Mouse (Mus musculus): ENCODE data around the gene Bcl11b. TPM values are rescaled to one million over a fixed set of nuclear protein-coding genes. Genes with fewer than 3 reads are reported as not detected.

Bcl11b gene
- polyA plus RNA-seq, 1 experiment from 2014 or later: 38.2 TPM

DNA sequence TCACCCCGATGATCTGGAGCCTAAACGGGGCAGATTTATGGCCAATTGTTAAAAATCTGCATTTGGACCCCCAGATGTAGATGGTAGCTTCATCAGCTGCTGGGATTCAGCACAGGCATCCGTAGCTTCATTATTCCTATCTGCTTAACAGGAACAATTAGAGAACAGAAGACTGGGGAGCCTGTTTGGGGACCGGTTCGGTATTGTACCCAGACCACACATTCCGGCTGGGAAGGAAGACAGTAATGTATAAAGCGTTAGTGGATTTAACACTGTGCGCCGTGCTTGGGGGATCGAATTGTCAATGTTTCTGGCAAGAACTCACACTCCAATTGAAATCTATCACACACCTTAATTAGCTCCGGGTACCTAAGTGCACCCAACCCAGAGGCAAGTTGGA, 6.9 kb upstream of the Bcl11b start:
- 47% methylated on average over 11 of the region's 11 CpGs for WGBS
- H3K4me1 ChIP-seq (ENCODE audit: control insufficient read depth, insufficient read depth, low read length): peaks cover 2% of the 10 kb centered on the region; the same call in 1 of the 2 replicates
- ATAC-seq (ENCODE audit: low read depth): no peak
- no peak overlapping the region for H3K4me3 ChIP-seq (ENCODE audit: low read depth, low read length)
- H3K9ac ChIP-seq (replicated peaks; ENCODE audit: low read depth, low read length): no peak overlapping the region
- H3K36me3 ChIP-seq (ENCODE audit: control insufficient read depth, insufficient read depth, low read length): no peaks in the 10 kb centered on the region
- no peak overlapping the region for H3K27ac ChIP-seq (ENCODE audit: low read depth, low read length)
- H3K9me3 ChIP-seq (ENCODE audit: control insufficient read depth, low read length): no peaks in the 10 kb centered on the region
- H3K27me3 ChIP-seq (ENCODE audit: control insufficient read depth, insufficient read depth, low read length): no peaks in the 10 kb centered on the region
- H3K4me2 ChIP-seq (ENCODE audit: low read depth, low read length): no peak overlapping the region

DNA sequence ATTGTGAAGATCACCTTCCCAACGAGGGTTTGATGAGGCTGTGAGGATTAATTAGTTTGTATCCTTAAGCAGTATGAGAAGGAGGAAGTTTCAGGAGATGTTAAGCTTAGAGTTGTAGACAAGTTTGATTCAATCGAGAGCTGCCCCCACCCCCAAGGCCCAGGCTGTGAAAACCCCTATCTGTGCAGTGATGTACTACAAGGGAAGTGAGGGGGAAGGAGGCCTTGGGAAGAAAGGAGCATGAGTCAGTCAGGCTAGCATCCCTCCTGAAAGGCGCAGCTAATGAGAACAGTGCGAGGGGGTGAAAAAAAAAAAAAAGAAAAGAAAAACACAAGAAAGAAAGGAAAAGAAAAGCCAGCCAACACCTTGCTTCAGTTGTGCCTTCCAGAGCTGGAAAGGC, 5.8 kb upstream of the Bcl11b start:
- 38% methylated on average over 4 of the region's 4 CpGs for WGBS

DNA sequence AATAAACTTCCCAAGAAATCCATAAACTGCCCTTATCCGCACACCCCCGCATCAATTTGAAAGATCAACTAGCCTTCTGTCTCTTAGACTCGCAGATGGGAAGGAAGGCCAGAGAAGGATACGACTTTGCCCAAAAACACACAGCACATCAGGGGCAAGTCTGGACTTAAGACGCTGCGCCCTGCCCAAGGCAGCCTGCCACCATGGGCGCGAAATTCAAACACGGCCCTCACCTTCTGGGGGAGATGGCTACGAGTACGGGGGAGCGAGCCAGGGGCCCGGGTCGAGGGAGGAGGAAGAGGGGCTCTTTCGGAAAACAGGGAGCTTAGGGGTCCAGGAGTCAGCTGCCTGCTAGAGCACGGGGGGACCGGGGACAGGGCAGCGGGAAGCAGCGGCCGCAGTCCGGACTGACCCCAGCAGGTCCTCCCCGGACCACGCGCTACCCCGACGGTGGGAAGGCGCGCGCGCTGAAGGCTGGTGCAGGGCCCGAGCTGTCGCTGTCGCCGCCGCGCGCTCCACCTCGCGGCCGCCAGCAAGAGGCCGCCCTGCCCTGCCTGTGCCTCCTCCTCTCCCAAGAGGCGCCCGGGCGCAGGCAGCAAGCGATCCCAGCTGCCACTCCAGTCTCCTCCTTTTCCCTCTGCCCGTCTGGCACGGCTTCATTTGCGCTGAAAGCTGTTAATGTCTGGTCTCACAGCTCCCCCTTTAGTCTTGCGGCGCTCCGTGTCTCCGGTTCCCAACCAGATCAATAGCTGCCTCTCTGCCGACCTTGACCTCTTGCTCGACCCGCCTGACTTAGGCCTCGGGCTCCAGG, 2.6 kb upstream of the Bcl11b start:
- Histone ChIP-seq H3K4me2 (ENCODE audit: low read depth, low read length) (peak overlapping the region; percentile 81), H3K9ac (replicated peaks; ENCODE audit: low read depth, low read length) (peak overlapping the region; percentile 48), H3K27ac (ENCODE audit: low read depth, low read length) (0 out of 2 replicates have a peak overlapping the region, but pooled peaks have one; percentile 39), H3K4me3 (ENCODE audit: low read depth, low read length) (peak overlapping the region; percentile 29), H3K36me3 (ENCODE audit: control insufficient read depth, insufficient read depth, low read length) (no peaks in the 10 kb centered on the region), H3K4me1 (ENCODE audit: control insufficient read depth, insufficient read depth, low read length) (peaks cover 10% of the 10 kb centered on the region), H3K9me3 (ENCODE audit: control insufficient read depth, low read length) (no peaks in the 10 kb centered on the region), H3K27me3 (ENCODE audit: control insufficient read depth, insufficient read depth, low read length) (no peaks in the 10 kb centered on the region)
- WGBS: under 1% methylated on average over 51 of the region's 56 CpGs
- ATAC-seq (ENCODE audit: low read depth): peak; percentile 76; the same call in 1 of the 2 replicates

More for the DNA sequence above, 5.8 kb upstream of the Bcl11b start:
- Histone ChIP-seq H3K4me3 (ENCODE audit: low read depth, low read length) (no peak overlapping the region), H3K27me3 (ENCODE audit: control insufficient read depth, insufficient read depth, low read length) (no peaks in the 10 kb centered on the region), H3K9me3 (ENCODE audit: control insufficient read depth, low read length) (no peaks in the 10 kb centered on the region), H3K27ac (ENCODE audit: low read depth, low read length) (no peak overlapping the region), H3K9ac (replicated peaks; ENCODE audit: low read depth, low read length) (no peak overlapping the region), H3K36me3 (ENCODE audit: control insufficient read depth, insufficient read depth, low read length) (no peaks in the 10 kb centered on the region), H3K4me2 (ENCODE audit: low read depth, low read length) (no peak overlapping the region), H3K4me1 (ENCODE audit: control insufficient read depth, insufficient read depth, low read length) (peaks cover 10% of the 10 kb centered on the region)
- ATAC-seq (ENCODE audit: low read depth): no peak

DNA sequence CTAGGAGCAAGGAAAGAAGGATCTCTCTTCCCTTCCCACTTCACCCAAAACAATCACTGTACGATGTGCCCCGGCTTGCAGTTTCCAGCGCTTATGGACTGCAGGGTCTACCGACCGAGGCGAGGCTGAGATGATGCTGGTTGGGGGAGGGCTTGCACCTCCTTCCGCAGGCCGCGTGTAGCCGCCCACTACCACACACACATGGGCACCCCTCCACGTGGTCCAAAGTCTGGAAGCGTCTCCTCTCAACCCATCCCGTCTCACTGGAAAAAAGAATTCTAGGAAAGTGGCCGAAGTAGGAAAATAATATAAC, 2.0 kb upstream of the Bcl11b start:
- no peak overlapping the region for H3K27ac ChIP-seq (ENCODE audit: low read depth, low read length)
- no peak for ATAC-seq (ENCODE audit: low read depth)

DNA sequence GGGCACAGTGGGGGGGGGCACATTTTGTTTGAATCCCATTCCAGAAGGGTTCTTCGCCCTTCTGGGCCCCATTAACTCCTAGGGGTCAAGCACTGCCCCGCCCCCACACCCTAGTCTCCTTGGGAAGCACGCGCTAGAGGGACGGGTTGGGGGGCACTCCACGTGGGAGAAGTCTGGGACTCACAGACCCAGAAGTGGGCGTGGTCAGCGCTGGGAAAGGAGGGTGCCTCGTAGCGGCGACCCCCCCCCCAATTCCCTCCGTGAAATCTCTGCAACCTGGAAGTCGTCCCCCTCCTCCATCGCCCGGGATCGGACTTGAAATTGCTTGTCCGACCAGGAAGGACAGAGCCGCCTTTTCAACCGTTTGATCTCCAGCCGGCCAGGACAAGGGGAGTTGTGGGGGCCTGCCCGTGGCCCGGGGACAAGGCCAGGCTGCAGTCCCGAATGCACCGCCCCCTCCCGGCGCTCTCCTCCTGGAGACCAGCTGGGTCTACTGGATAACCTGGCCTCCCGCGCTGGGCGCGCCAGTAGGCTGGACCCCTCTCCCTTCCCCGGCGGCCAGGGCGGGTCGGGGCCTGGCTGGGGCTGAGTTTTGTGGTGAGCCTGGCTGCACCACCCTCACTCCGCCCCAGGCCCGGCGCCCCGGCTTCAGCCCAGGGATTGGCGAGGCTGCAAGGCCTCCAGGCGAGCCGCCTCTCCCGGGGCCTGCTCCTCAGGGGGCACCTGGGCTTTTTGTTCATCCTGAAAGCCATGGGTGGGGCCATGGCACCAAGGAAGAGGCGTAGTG, 1.5 kb upstream of the Bcl11b start:
- peak overlapping the region; percentile 81 for H3K4me2 ChIP-seq (ENCODE audit: low read depth, low read length)

More for the DNA sequence above, 2.0 kb upstream of the Bcl11b start:
- Histone ChIP-seq H3K4me2 (ENCODE audit: low read depth, low read length) (peak overlapping the region; percentile 81), H3K9me3 (ENCODE audit: control insufficient read depth, low read length) (no peaks in the 10 kb centered on the region), H3K36me3 (ENCODE audit: control insufficient read depth, insufficient read depth, low read length) (no peaks in the 10 kb centered on the region), H3K27me3 (ENCODE audit: control insufficient read depth, insufficient read depth, low read length) (no peaks in the 10 kb centered on the region), H3K4me1 (ENCODE audit: control insufficient read depth, insufficient read depth, low read length) (peaks cover 10% of the 10 kb centered on the region), H3K4me3 (ENCODE audit: low read depth, low read length) (peak overlapping the region; percentile 20), H3K9ac (replicated peaks; ENCODE audit: low read depth, low read length) (0 out of 2 replicates have a peak overlapping the region, but pooled peaks have one; percentile 25)
- WGBS: 7% methylated on average over 14 of the region's 14 CpGs

DNA sequence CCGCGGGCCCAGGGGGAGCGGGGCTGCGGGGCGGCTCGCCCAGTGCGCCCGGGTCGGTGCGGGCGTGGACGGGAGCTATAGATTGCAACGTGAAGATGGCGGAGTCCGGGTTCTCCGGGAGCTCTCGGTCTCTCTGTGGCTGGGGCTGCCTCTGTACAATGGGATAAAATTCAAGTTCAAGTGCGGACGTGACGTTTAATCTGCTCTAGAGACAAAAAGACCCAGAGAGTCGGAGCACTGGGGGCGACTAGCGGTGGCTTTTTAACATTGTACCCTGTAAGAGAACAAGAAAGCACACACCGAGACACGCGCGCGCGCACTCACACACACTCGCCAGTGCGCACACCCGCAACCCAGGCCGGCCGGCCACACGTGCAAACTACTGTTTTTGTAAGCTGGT, 526 bp upstream of the Bcl11b start:
- Histone ChIP-seq H3K9ac (replicated peaks; ENCODE audit: low read depth, low read length) (peak overlapping the region; percentile 94), H3K27me3 (ENCODE audit: control insufficient read depth, insufficient read depth, low read length) (no peaks in the 10 kb centered on the region), H3K4me3 (ENCODE audit: low read depth, low read length) (peak overlapping the region; percentile 81), H3K27ac (ENCODE audit: low read depth, low read length) (peak overlapping the region; percentile 96), H3K4me2 (ENCODE audit: low read depth, low read length) (peak overlapping the region; percentile 81), H3K9me3 (ENCODE audit: control insufficient read depth, low read length) (no peaks in the 10 kb centered on the region), H3K36me3 (ENCODE audit: control insufficient read depth, insufficient read depth, low read length) (no peaks in the 10 kb centered on the region), H3K4me1 (ENCODE audit: control insufficient read depth, insufficient read depth, low read length) (peaks cover 10% of the 10 kb centered on the region; the same call in 1 of the 2 replicates)
- 0% methylated on average over 35 of the region's 35 CpGs for WGBS
- peak; percentile 78 for ATAC-seq (ENCODE audit: low read depth)

More for the DNA sequence above, 1.5 kb upstream of the Bcl11b start:
- Histone ChIP-seq H3K9me3 (ENCODE audit: control insufficient read depth, low read length) (no peaks in the 10 kb centered on the region), H3K4me1 (ENCODE audit: control insufficient read depth, insufficient read depth, low read length) (peaks cover 8% of the 10 kb centered on the region; the same call in 1 of the 2 replicates), H3K36me3 (ENCODE audit: control insufficient read depth, insufficient read depth, low read length) (no peaks in the 10 kb centered on the region), H3K27ac (ENCODE audit: low read depth, low read length) (no peak overlapping the region), H3K9ac (replicated peaks; ENCODE audit: low read depth, low read length) (0 out of 2 replicates have a peak overlapping the region, but pooled peaks have one; percentile 25), H3K27me3 (ENCODE audit: control insufficient read depth, insufficient read depth, low read length) (no peaks in the 10 kb centered on the region), H3K4me3 (ENCODE audit: low read depth, low read length) (peak overlapping the region; percentile 20)
- under 1% methylated on average over 43 of the region's 43 CpGs for WGBS
- ATAC-seq (ENCODE audit: low read depth): peak; percentile 11; the same call in 1 of the 2 replicates

DNA sequence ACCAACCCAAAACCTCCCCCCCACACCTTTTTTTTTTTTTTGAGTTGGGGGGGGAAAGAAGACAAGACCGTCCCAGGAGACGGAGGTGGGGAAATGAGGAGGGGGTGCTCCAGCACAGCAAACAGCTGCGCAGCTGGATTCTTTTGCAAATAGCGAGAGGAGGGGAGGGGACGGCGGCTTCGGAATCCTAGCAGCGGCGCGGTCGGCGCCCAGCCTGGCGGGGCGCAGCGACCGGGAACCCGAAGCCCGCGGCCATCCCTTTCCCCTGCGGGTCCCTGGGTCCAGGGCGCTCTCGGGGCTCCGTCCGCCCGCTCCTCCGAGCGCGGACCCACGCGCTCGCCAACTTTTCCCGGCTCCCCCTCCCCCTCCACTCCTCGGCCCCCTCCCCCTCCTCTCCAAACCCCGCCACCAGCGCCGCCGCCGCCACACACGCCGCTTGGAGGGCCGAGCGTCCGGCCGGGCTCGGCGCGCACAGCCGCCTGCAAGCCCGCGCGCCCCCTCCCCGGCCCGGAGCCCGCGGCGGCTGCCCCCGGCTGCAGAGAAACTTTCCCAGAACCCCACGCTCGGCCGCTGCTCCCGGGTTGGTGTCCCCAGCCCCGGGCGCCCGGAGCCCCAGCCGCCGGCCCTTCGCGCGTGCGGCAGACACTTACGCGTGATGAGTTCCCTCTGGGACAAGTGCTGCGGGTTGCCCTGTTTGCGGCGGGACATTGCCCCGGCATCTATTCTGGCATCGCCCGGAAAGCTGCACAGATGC, 789 bp downstream of the Bcl11b start:
- Histone ChIP-seq H3K4me1 (ENCODE audit: control insufficient read depth, insufficient read depth, low read length) (peaks cover 20% of the 10 kb centered on the region), H3K9me3 (ENCODE audit: control insufficient read depth, low read length) (no peaks in the 10 kb centered on the region), H3K27me3 (ENCODE audit: control insufficient read depth, insufficient read depth, low read length) (no peaks in the 10 kb centered on the region), H3K4me2 (ENCODE audit: low read depth, low read length) (peak overlapping the region; percentile 81), H3K4me3 (ENCODE audit: low read depth, low read length) (peak overlapping the region; percentile 81), H3K9ac (replicated peaks; ENCODE audit: low read depth, low read length) (peak overlapping the region; percentile 94), H3K27ac (ENCODE audit: low read depth, low read length) (peak overlapping the region; percentile 96), H3K36me3 (ENCODE audit: control insufficient read depth, insufficient read depth, low read length) (no peaks in the 10 kb centered on the region)
- no peak for ATAC-seq (ENCODE audit: low read depth)
- 0% methylated on average over 64 of the region's 78 CpGs for WGBS

DNA sequence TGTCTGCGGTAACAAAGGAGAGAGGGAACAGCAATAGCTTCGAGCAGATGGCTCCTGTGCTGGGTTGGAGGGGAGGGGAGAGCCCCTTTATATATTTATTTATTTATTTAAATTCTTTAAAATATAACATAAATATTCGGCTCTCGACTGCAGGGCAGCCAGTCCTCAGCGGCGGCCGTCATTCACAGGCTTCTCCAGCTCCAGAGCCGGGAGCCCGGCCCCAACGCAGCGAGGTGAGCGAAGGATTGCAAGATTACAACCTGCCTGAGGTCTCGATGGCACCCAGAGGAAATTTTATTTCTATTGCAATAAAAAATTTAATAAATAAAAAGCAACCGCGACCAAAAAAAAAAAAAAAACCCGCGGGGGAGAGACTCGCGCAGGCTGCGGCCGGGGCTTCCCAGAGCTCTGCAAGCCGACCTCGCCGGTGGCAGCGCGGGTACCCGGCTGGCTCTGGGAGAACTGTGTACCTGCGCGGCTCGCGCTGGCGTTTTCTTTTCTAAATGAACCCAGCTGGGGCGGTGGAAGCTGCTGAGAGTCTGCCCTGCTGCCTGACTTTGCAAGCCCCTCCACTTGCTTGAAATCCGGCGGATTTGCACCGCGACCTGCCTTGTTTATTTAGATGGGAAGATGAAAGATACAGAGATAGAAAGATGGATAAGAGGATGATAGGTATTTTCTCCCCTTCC, 1.6 kb downstream of the Bcl11b start:
- Histone ChIP-seq H3K27me3 (ENCODE audit: control insufficient read depth, insufficient read depth, low read length) (no peaks in the 10 kb centered on the region), H3K4me2 (ENCODE audit: low read depth, low read length) (peak overlapping the region; percentile 81), H3K36me3 (ENCODE audit: control insufficient read depth, insufficient read depth, low read length) (no peaks in the 10 kb centered on the region), H3K9me3 (ENCODE audit: control insufficient read depth, low read length) (no peaks in the 10 kb centered on the region), H3K4me3 (ENCODE audit: low read depth, low read length) (peak overlapping the region; percentile 81), H3K4me1 (ENCODE audit: control insufficient read depth, insufficient read depth, low read length) (peaks cover 27% of the 10 kb centered on the region), H3K9ac (replicated peaks; ENCODE audit: low read depth, low read length) (peak overlapping the region; percentile 94), H3K27ac (ENCODE audit: low read depth, low read length) (peak overlapping the region; percentile 96)
- no peak for ATAC-seq (ENCODE audit: low read depth)
- 4% methylated on average over 36 of the region's 37 CpGs for WGBS
